Mouse (Mus musculus): Measurements from ENCODE around the gene Xpnpep1. TPM values are rescaled to one million over a fixed set of nuclear protein-coding genes. Genes with fewer than 3 reads are reported as not detected.

Xpnpep1 gene
- polyA plus RNA-seq, 1 experiment, result 250 TPM

GRCm38 (mm10) chr19:53074899-53075722 is 35.1 kb upstream of the Xpnpep1 start:
- Histone ChIP-seq H3K36me3 (ENCODE audit: control insufficient read depth, insufficient read depth, low read length) (no peaks in the 10 kb centered on the region), H3K27me3 (replicated peaks; ENCODE audit: control insufficient read depth, insufficient read depth, low read length) (no peaks in the 10 kb centered on the region), H3K27ac (ENCODE audit: insufficient read depth, low read depth, low read length) (no peak overlapping the region; the same call in 1 of the 2 replicates), H3K4me3 (ENCODE audit: insufficient read depth, low read depth, low read length) (no peak overlapping the region), H3K4me1 (ENCODE audit: control insufficient read depth, insufficient read depth, low read length) (peaks cover 18% of the 10 kb centered on the region; the same call in 1 of the 2 replicates)
- peak; percentile 90 for DNase-seq
- 53% methylated on average over 13 of the region's 13 CpGs for WGBS
- TF ChIP-seq POLR2A (IDR thresholded peaks at IDR 0.05; ENCODE audit: low read depth, low read length) (no peak), CTCF (conservative IDR thresholded peaks at IDR 0.05; ENCODE audit: insufficient read depth, insufficient read length, low read depth, low read length) (no peak)

DNA sequence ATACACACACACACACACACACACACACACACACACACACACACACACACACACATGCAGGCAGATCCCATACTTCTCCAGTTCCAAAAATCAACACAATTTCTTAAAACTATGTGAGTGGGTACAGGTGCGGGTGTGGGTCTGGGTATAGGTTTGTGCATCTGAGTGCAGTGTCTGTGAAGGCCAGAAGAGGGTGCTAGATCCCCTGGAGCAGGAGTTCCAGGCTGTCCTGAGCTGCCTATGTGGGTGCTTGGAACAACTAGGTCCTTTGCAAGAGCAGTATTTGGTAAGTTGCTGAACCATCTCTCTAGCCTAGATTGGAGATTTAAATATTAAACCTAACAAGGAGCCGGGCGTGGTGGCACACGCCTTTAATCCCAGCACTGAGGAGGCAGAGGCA is 33.5 kb upstream of the Xpnpep1 start:
- Histone ChIP-seq H3K4me1 (ENCODE audit: control insufficient read depth, insufficient read depth, low read length) (peaks cover 18% of the 10 kb centered on the region; the same call in 1 of the 2 replicates), H3K4me3 (ENCODE audit: insufficient read depth, low read depth, low read length) (no peak overlapping the region), H3K36me3 (ENCODE audit: control insufficient read depth, insufficient read depth, low read length) (no peaks in the 10 kb centered on the region), H3K27ac (ENCODE audit: insufficient read depth, low read depth, low read length) (no peak overlapping the region), H3K27me3 (replicated peaks; ENCODE audit: control insufficient read depth, insufficient read depth, low read length) (no peaks in the 10 kb centered on the region)
- TF ChIP-seq CTCF (conservative IDR thresholded peaks at IDR 0.05; ENCODE audit: insufficient read depth, insufficient read length, low read depth, low read length) (peak; percentile 43), POLR2A (IDR thresholded peaks at IDR 0.05; ENCODE audit: low read depth, low read length) (no peak)
- DNase-seq, result no peak
- WGBS, result over 99% methylated on average over 4 of the region's 4 CpGs

- Histone ChIP-seq H3K4me1 (ENCODE audit: control insufficient read depth, insufficient read depth, low read length) (peaks cover 18% of the 10 kb centered on the region; the same call in 1 of the 2 replicates), H3K27me3 (replicated peaks; ENCODE audit: control insufficient read depth, insufficient read depth, low read length) (no peaks in the 10 kb centered on the region), H3K27ac (ENCODE audit: insufficient read depth, low read depth, low read length) (no peak overlapping the region), H3K36me3 (ENCODE audit: control insufficient read depth, insufficient read depth, low read length) (no peaks in the 10 kb centered on the region), H3K4me3 (ENCODE audit: insufficient read depth, low read depth, low read length) (no peak overlapping the region)
- no peak for DNase-seq
- 66% methylated on average over 5 of the region's 5 CpGs for WGBS
- TF ChIP-seq CTCF (conservative IDR thresholded peaks at IDR 0.05; ENCODE audit: insufficient read depth, insufficient read length, low read depth, low read length) (no peak), POLR2A (IDR thresholded peaks at IDR 0.05; ENCODE audit: low read depth, low read length) (no peak)
These were observed 32.4 kb upstream of the Xpnpep1 start for GRCm38 (mm10) chr19:53072406-53072805.

DNA sequence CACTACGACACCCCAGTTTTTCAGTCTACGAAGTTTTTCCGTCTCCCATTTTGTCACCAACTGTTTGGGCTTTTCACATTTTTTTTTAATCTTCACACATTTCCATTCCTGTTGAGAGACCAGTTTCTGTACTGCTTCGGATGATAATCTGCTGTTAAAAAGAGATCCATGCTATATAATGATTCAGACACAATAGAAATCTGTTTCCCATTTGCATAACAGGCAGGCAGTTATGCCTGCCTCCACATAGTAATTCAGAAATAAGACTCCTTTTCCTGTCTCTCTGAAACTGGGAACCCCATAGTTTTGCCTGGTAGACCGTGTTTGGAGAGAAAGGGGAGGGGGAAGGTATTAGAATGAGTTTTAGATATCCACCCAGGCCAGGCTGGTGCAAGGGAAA is 31.6 kb upstream of the Xpnpep1 start:
- no peak for DNase-seq
- H3K4me3 ChIP-seq (ENCODE audit: insufficient read depth, low read depth, low read length), result no peak overlapping the region
- H3K36me3 ChIP-seq (ENCODE audit: control insufficient read depth, insufficient read depth, low read length), result no peaks in the 10 kb centered on the region
- H3K27ac ChIP-seq (ENCODE audit: insufficient read depth, low read depth, low read length), result no peak overlapping the region
- peaks cover 16% of the 10 kb centered on the region; the same call in 1 of the 2 replicates for H3K4me1 ChIP-seq (ENCODE audit: control insufficient read depth, insufficient read depth, low read length)
- H3K27me3 ChIP-seq (replicated peaks; ENCODE audit: control insufficient read depth, insufficient read depth, low read length), result no peaks in the 10 kb centered on the region
- TF ChIP-seq CTCF (conservative IDR thresholded peaks at IDR 0.05; ENCODE audit: insufficient read depth, insufficient read length, low read depth, low read length), result no peak
- TF ChIP-seq POLR2A (IDR thresholded peaks at IDR 0.05; ENCODE audit: low read depth, low read length), result no peak
- 87% methylated on average over 5 of the region's 5 CpGs for WGBS

DNA sequence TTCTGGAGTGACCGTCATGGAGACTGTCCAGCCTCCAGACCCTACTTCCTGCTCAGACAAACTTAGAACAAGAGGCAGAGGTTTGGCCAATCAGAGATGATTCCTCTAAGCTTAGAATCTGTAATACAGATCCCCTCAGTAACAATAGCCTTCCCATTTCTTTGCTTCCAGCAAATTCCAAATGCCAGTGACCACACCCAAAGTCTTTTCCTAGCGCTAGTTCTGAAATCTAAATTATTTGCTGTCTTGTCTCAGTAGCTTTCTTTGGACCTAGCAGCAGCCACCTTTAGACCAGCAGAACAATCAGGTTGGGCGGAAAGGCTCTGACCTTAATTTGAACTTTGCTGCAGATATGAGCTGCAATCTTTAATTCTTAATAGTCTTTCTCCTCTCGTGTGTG is 30.9 kb upstream of the Xpnpep1 start:
- H3K36me3 ChIP-seq (ENCODE audit: control insufficient read depth, insufficient read depth, low read length), result no peaks in the 10 kb centered on the region
- WGBS, result 42% methylated on average over 4 of the region's 4 CpGs
- H3K27me3 ChIP-seq (replicated peaks; ENCODE audit: control insufficient read depth, insufficient read depth, low read length), result no peaks in the 10 kb centered on the region
- H3K4me3 ChIP-seq (ENCODE audit: insufficient read depth, low read depth, low read length), result no peak overlapping the region
- H3K27ac ChIP-seq (ENCODE audit: insufficient read depth, low read depth, low read length), result no peak overlapping the region
- H3K4me1 ChIP-seq (ENCODE audit: control insufficient read depth, insufficient read depth, low read length), result peaks cover 8% of the 10 kb centered on the region; the same call in 1 of the 2 replicates
- TF ChIP-seq CTCF (conservative IDR thresholded peaks at IDR 0.05; ENCODE audit: insufficient read depth, insufficient read length, low read depth, low read length) (no peak), POLR2A (IDR thresholded peaks at IDR 0.05; ENCODE audit: low read depth, low read length) (no peak)
- DNase-seq, result no peak

- WGBS, result 78% methylated on average over 3 of the region's 3 CpGs
- TF ChIP-seq POLR2A (IDR thresholded peaks at IDR 0.05; ENCODE audit: low read depth, low read length), result no peak
- TF ChIP-seq CTCF (conservative IDR thresholded peaks at IDR 0.05; ENCODE audit: insufficient read depth, insufficient read length, low read depth, low read length), result no peak
- Histone ChIP-seq H3K36me3 (ENCODE audit: control insufficient read depth, insufficient read depth, low read length) (no peaks in the 10 kb centered on the region), H3K4me3 (ENCODE audit: insufficient read depth, low read depth, low read length) (no peak overlapping the region), H3K27ac (ENCODE audit: insufficient read depth, low read depth, low read length) (no peak overlapping the region), H3K4me1 (ENCODE audit: control insufficient read depth, insufficient read depth, low read length) (no peaks in the 10 kb centered on the region), H3K27me3 (replicated peaks; ENCODE audit: control insufficient read depth, insufficient read depth, low read length) (no peaks in the 10 kb centered on the region)
- no peak for DNase-seq
These were observed 29.4 kb upstream of the Xpnpep1 start for GRCm38 (mm10) chr19:53069451-53069850.

GRCm38 (mm10) chr19:53066934-53067333 is 26.9 kb upstream of the Xpnpep1 start:
- TF ChIP-seq POLR2A (IDR thresholded peaks at IDR 0.05; ENCODE audit: low read depth, low read length) (no peak), CTCF (conservative IDR thresholded peaks at IDR 0.05; ENCODE audit: insufficient read depth, insufficient read length, low read depth, low read length) (no peak)
- H3K27ac ChIP-seq (ENCODE audit: insufficient read depth, low read depth, low read length), result no peak overlapping the region
- H3K27me3 ChIP-seq (replicated peaks; ENCODE audit: control insufficient read depth, insufficient read depth, low read length), result no peaks in the 10 kb centered on the region
- DNase-seq, result peak; percentile 81
- 31% methylated on average over 10 of the region's 10 CpGs for WGBS
- H3K4me1 ChIP-seq (ENCODE audit: control insufficient read depth, insufficient read depth, low read length), result no peaks in the 10 kb centered on the region
- H3K4me3 ChIP-seq (ENCODE audit: insufficient read depth, low read depth, low read length), result no peak overlapping the region
- no peaks in the 10 kb centered on the region for H3K36me3 ChIP-seq (ENCODE audit: control insufficient read depth, insufficient read depth, low read length)
